Mouse (Mus musculus): ENCODE measurements around the gene Dvl1. TPM values are rescaled to one million over a fixed set of nuclear protein-coding genes. Genes with fewer than 3 reads are reported as not detected.

Dvl1 gene
- polyA plus RNA-seq (2017; shearing (Covaris generic)) = 1 to 10 TPM; 2.0 to 3.8 (median 3.5) TPM

- peak; percentile 90 for ATAC-seq
These were observed at the start of gene Dvl1 for GRCm38 (mm10) chr4:155846871-155847578. Gene Dvl1 (plus strand): TSS chr4:155847402.

- no peak for ATAC-seq
These were observed 45.1 kb upstream of the Dvl1 start for GRCm38 (mm10) chr4:155802075-155802474.

GRCm38 (mm10) chr4:155802741-155803339 lies 44.4 kb upstream of the Dvl1 start, which contains the start of gene Mrpl20:
Gene Mrpl20 (plus strand): TSS chr4:155802878.
- peak; percentile 57 for ATAC-seq

- ATAC-seq = peak; percentile 94
These were observed 43.7 kb upstream of the Dvl1 start for GRCm38 (mm10) chr4:155803340-155804041.

GRCm38 (mm10) chr4:155807841-155808240 lies 39.4 kb upstream of the Dvl1 start:
- ATAC-seq = no peak

GRCm38 (mm10) chr4:155811929-155812664 lies 35.1 kb upstream of the Dvl1 start, which contains the start of gene Ccnl2:
Gene Ccnl2 (plus strand): TSS chr4:155812489.
- peak; percentile 99 for ATAC-seq

DNA sequence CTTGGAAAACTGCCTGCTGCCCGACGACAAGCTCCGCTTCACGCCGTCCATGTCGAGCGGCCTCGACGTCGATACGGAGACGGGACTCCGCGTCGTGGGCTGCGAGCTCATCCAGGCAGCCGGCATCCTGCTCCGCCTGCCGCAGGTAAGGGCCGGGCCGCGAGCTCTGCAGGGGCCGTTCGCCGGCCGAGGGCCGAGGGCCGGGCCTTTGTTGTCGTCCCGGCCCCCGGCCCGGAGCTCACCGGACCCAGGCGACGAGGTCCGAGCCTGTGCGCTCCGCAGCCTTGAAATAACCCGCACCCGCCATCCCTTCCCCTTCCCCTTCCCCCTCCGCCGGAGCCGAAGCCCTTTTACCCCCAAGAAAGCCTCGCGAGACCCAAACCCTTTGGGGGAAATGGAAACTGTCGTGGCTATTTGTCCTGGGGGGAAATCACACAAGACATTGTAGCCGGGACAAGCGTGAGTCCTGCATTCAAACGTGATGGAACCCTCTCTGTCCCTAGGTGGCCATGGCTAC lies 34.5 kb upstream of the Dvl1 start:
- ATAC-seq = peak; percentile 12

DNA sequence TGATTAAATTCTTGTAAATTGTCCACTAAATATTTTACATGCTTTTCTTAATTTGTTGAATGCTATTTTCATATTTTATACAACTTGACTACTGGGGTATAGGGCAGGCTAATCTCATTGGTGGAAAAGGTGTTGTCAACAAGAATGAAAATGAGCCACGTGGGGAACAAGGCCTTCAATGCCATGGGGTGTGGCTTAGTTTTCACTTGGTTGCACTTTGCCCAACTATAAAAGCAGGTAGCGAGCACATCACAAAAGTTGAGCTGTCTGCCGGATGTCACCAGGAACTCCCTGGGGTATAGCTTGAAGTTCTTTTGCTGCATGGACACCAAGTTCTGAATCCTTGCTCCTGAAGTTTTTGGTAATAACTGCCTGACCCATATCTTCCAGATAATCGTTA lies 29.7 kb upstream of the Dvl1 start:
- no peak for ATAC-seq

- no peak for ATAC-seq
These were observed 26.2 kb upstream of the Dvl1 start for GRCm38 (mm10) chr4:155821025-155821424.

DNA sequence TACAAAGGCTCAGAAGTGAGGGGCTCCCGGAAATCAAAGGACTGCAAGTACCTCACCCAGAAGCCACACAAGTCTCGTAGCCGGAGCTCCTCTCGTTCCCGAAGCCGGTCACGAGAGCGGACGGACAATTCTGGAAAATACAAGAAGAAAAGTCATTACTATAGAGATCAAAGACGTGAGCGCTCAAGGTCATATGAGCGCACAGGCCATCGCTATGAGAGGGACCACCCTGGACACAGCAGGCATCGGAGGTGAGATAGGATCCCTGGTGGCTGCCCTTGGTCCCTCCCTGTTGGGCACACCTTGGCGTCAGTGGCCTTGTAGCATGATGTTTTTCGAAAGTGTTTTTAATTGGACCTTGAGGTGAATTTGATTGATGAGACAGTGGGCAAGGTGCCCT lies 23.8 kb upstream of the Dvl1 start:
- no peak for ATAC-seq

- ATAC-seq = no peak
These were observed 17.3 kb upstream of the Dvl1 start for GRCm38 (mm10) chr4:155829866-155830265.

- no peak for ATAC-seq
These were observed 16.6 kb upstream of the Dvl1 start for GRCm38 (mm10) chr4:155830596-155830995.

GRCm38 (mm10) chr4:155831205-155831766 lies 15.9 kb upstream of the Dvl1 start, which contains the start of gene Aurkaip1:
Gene Aurkaip1 (plus strand): TSS chr4:155831272.
- peak; percentile 84 for ATAC-seq

DNA sequence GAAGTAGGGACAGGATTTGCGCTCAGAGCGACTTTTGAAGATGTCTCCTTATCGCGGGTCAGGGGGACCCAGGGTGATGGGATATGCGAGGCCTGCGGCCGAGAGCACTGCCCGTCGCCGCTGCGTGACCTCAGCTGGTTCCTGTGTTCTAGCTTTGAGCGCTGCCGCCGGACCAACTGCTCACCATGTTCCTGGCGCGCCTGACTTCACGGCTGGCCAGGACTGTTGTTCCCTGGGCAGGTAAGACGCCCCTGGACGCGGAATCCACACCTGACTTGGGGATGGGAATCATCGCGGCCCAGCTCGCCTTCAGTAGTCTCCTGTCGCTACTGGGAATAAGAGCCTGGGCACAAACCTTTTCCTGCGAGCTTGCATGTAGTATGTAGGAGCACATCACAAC lies 15.4 kb upstream of the Dvl1 start:
- ATAC-seq = peak; percentile 17

DNA sequence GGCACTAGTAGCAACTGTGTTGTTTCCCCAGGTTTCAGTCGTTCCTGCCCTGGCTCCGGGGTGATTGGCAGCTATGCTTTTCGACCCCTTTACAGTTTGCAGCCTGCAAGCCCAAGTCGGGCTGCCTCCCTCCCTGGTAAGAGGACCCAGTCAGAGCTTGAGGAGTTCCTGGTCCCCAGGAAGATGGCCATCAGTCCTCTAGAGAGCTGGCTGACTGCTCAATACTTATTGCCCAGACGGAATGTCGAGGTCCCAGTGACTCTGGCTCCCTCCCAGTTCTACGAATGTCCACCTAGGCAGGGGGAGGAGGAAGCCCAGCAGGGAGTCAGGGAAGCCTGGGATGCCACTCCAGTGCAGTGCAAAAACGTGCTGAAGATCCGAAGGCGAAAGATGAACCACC lies 14.9 kb upstream of the Dvl1 start:
- ATAC-seq = no peak

DNA sequence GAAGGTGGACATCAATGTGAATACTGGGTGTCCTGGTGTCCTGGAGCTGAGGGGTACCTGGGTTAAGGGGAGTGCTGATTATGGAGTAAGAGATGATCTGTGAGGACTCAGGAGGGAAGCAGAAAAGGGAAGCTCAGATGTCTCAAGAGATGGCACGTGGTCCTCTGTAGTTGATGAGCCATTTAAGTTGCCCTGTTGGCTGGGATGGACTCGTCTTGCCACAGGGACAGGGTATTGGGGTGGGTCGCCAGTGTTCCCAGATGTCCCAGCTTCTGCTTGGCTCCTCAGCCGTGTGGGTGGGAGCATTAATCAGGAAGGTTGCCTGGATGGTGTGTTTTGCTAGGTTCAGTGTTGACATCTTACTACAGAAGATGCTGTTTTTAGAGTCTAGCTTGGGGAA lies 14.0 kb upstream of the Dvl1 start:
- no peak for ATAC-seq

DNA sequence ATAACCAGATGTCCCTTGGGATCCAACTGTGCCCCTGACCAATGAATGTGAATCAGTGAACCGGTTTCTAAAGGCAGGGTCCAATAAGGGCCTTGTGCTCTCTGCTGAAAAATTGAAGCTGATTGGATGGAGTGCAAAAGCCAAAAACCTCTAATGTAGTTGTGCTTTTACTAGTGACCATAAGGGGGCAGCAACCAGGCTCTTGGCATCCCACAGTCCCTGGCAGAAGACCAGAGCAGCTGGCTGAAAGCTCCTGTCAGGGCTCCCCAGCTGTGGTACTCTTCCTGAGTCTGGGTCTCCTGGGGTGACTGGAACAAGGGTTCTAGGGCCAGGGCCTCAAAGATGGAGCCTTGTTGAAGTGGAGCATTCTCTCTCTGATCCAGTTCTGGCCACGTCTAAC lies 13.4 kb upstream of the Dvl1 start:
- peak; percentile 53 for ATAC-seq

GRCm38 (mm10) chr4:155837404-155838010 lies 9.7 kb upstream of the Dvl1 start:
- ATAC-seq = no peak

DNA sequence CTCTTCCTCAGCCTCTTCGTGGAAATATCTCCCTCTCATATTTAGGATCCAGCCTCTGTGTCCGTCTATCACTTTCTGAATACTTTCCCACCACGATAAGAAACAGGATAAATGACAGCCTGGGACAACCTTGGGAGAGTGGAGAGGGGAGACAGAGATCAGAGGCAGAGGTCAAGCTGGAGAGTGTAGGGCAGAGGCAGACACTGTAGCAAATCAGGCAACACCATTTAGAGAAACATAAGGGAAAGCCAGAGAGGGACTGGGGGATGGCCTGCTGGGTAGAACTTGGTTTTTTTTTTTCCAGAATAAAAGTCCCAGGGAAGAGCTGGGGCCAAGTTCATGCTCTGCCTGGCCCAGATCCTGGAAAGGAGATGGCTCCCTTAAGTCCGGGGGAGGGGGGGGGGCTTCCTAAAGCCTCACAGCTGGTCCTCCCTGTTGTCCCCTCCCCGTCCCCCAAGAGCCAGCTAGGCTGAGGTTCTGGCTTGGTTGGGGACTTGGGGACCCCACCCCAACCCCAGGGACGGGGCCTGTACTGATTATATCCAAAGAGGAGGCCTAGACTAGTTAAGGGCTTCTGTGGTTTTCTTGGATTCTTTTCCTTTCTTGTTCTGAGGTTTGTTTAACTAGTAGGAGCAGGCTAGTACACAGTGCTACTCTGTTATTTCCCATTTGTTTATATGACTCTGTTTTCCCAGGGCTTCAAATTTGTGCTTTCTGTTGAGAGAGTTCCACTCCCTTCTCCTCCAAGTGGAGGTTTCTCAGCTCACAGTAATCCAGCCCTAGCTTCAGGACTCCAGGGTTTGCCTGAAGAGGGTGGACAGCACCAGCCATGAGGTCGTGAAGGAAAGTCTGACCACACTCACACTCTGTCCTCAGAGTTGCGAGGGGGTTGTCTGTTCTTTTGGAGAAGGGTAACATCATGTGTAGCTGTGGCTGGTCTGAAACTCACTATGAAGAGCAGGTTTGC lies 8.7 kb upstream of the Dvl1 start:
- ATAC-seq = no peak

DNA sequence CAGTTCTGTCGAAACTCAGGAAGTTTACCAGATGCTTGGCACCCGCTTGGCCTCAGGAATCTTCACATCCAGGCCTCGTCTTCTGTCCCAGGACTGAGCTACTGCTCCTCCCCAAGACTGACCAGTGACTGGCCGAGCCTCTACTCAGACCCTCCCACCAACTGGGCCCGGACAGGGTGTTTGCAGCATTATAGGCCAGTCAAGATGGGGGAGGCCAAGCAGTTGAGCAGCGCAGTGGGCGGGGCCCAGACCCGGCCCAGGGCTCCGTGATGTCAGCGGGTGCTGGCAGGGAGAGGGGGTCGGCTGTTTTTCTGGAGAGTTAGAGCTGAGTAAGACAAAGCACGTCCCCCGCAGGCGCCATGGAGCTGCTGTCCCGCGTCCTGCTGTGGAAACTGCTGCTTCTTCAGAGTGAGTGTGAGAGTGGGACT lies 7.7 kb upstream of the Dvl1 start, which contains the start of gene Mxra8:
Gene Mxra8, plus strand, starts transcription at position 198 of the 428 bp plus-strand sequence.
- no peak for ATAC-seq
